Mouse (Mus musculus): ENCODE data around the gene Galnt11.
A peak's percentile ranks its signal among the peaks of the same experiment; 100 is the strongest.
"Not testable (repeated sequence)": the region's sequence is repeated elsewhere in the genome, so short reads cannot be mapped to it uniquely, and the experiment has no call there.

The Galnt11 gene

GRCm38 (mm10) chr5:25221604-25222003, at the start of gene Galnt11:
TSS of gene Galnt11 (plus strand) at chr5:25221904.
- DNase-seq = no peak

GRCm38 (mm10) chr5:25177937-25178336, 43.8 kb upstream of the Galnt11 start:
- not testable (repeated sequence) for DNase-seq

- DNase-seq = not testable (repeated sequence)
Observed at GRCm38 (mm10) chr5:25178543-25178942, 43.2 kb upstream of the Galnt11 start.

GRCm38 (mm10) chr5:25179284-25179683, 42.4 kb upstream of the Galnt11 start:
- DNase-seq = peak; percentile 6

GRCm38 (mm10) chr5:25179936-25180488, 41.7 kb upstream of the Galnt11 start:
- DNase-seq = no peak

GRCm38 (mm10) chr5:25181004-25181531, 40.6 kb upstream of the Galnt11 start, which contains the start of gene Galntl5:
TSS of gene Galntl5 (plus strand) at chr5:25181460.
- no peak for DNase-seq

GRCm38 (mm10) chr5:25183595-25183994, 38.1 kb upstream of the Galnt11 start:
- no peak for DNase-seq

- no peak for DNase-seq
Observed at GRCm38 (mm10) chr5:25184594-25184993, 37.1 kb upstream of the Galnt11 start.

- DNase-seq = no peak
Observed at GRCm38 (mm10) chr5:25187727-25188126, 34.0 kb upstream of the Galnt11 start.

- peak; percentile 24 for DNase-seq
Observed at GRCm38 (mm10) chr5:25188802-25189201, 32.9 kb upstream of the Galnt11 start.

- DNase-seq = no peak
Observed at GRCm38 (mm10) chr5:25190521-25190920, 31.2 kb upstream of the Galnt11 start.

- DNase-seq = no peak
Observed at GRCm38 (mm10) chr5:25211872-25212271, 9.8 kb upstream of the Galnt11 start.

- DNase-seq = not testable (repeated sequence)
Observed at GRCm38 (mm10) chr5:25213216-25213615, 8.5 kb upstream of the Galnt11 start.

GRCm38 (mm10) chr5:25215006-25215405, 6.7 kb upstream of the Galnt11 start:
- DNase-seq = no peak

- DNase-seq = peak; percentile 90
Observed at GRCm38 (mm10) chr5:25222752-25223702, 1.3 kb downstream of the Galnt11 start, which contains the start of gene E130116L18Rik. TSS of gene E130116L18Rik (minus strand) at chr5:25223153.

GRCm38 (mm10) chr5:25224377-25224776, 2.7 kb downstream of the Galnt11 start:
- DNase-seq = not testable (repeated sequence)

GRCm38 (mm10) chr5:25243101-25243500, 21.4 kb downstream of the Galnt11 start:
- DNase-seq = no peak

GRCm38 (mm10) chr5:25245806-25246472, 24.2 kb downstream of the Galnt11 start:
- no peak for DNase-seq

- no peak for DNase-seq
Observed at GRCm38 (mm10) chr5:25246473-25246865, 24.8 kb downstream of the Galnt11 start.

GRCm38 (mm10) chr5:25247036-25247435, 25.3 kb downstream of the Galnt11 start:
- no peak for DNase-seq

GRCm38 (mm10) chr5:25252423-25252822, 30.7 kb downstream of the Galnt11 start:
- DNase-seq = no peak

GRCm38 (mm10) chr5:25252825-25253544, 31.3 kb downstream of the Galnt11 start:
- DNase-seq = no peak

Data from thymus, postnatal 14 days (tissue).